ENCODE assay signal across 39 mouse cellular contexts in genomic region chr19:12091913-12092312, GRCm38 (mm10). TPM values are rescaled to one million over a fixed set of nuclear protein-coding genes. Genes with fewer than 3 reads are reported as not detected.
"Had no signal": no experiment of that assay in that cellular context is flagged by ENCODE, and none has a peak within 500 bp of the region (broad histone marks: within the 10 kb centered on the region; RNA-seq: fewer than 3 reads in every experiment).

TSS of gene Olfr1426 (minus strand) at chr19:12092013.

- H3K4me3 ChIP-seq: heart, embryonic 10.5 days; heart, embryonic 12.5 days; heart, embryonic 13.5 days; heart, embryonic 15.5 days; hindbrain, embryonic 10.5 days; hindbrain, embryonic 12.5 days; hindbrain, embryonic 13.5 days; hindbrain, embryonic 15.5 days; intestine, embryonic 15.5 days; kidney, embryonic 15.5 days; layer of hippocampus, adult 2 months had no signal

- DNase-seq: heart, postnatal 10 days; heart, postnatal 14 days; heart, postnatal 36 days; heart, postnatal 4 days; kidney, adult 11 months; kidney, adult 18-20 months; kidney, adult 2 months; kidney, adult 8-10 months; kidney, adult 9 months; kidney, postnatal 10 days; kidney, postnatal 14 days; kidney, postnatal 25 days; kidney, postnatal 36 days; kidney, postnatal 4 days; layer of hippocampus, adult 9-11 months; layer of hippocampus, postnatal 36 days had no signal

- H3K27ac ChIP-seq: heart, embryonic 10.5 days; heart, embryonic 13.5 days; heart, embryonic 15.5 days; hindbrain, embryonic 10.5 days; hindbrain, embryonic 12.5 days; hindbrain, embryonic 13.5 days; hindbrain, embryonic 14.5 days; hindbrain, embryonic 15.5 days; hindbrain, postnatal 0 days; intestine, embryonic 15.5 days; kidney, embryonic 15.5 days; kidney, postnatal 0 days; layer of hippocampus, adult 2 months had no signal

RNA-seq across cellular contexts. Expression of gene Olfr1426, which starts in this region (rescaled TPM):
- total RNA-seq: heart, postnatal 10 days; heart, postnatal 14 days; heart, postnatal 25 days; heart, postnatal 36 days; heart, postnatal 4 days; hematopoietic stem cell, adult 5-6 weeks; hindbrain, postnatal 0 days; layer of hippocampus, adult 18-20 months; layer of hippocampus, adult 2 months; layer of hippocampus, adult 8-10 months; layer of hippocampus, postnatal 10 days; layer of hippocampus, postnatal 14 days; layer of hippocampus, postnatal 25 days; layer of hippocampus, postnatal 36 days; left cerebral cortex, adult 18-20 months; left cerebral cortex, adult 8-10 months had no signal
